Mouse (Mus musculus) telencephalon, adult 2 months (tissue): ENCODE measurements around the gene Tdrd9.
"Not testable (repeated sequence)": the region's sequence is repeated elsewhere in the genome, so short reads cannot be mapped to it uniquely, and the experiment has no call there.

ENCODE experiments used
- DNase-seq: peaks from one replicate; pipeline ENCODE4 v3.0.0-alpha.2; 2011; ENCODE audit warnings: low read depth, low spot score

Tdrd9 gene

DNA sequence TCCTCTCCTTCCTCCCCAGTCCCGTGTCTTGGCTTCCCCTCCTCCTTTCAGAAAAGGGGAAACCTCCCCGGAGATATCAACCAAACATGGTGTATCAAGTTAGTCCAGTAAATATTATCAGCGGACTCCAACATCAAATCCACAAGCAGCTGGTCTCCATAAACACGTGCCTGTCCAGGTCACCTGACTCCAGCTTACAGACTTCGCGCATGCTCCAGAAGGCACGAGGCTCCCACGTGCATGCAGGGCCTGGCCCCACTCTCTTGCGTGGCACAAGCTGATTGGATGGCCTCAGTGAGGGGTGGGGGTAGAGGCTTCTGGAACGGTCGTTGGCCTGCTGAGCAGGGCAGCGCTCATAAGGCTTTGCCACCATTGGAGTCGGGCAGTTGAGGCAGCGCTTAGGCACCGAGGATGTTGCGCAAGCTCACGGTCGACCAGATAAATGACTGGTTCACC is at the start of gene Tdrd9:
Gene Tdrd9, plus strand, starts transcription at position 329 of the 456 bp plus-strand sequence.
- no peak for DNase-seq

DNA sequence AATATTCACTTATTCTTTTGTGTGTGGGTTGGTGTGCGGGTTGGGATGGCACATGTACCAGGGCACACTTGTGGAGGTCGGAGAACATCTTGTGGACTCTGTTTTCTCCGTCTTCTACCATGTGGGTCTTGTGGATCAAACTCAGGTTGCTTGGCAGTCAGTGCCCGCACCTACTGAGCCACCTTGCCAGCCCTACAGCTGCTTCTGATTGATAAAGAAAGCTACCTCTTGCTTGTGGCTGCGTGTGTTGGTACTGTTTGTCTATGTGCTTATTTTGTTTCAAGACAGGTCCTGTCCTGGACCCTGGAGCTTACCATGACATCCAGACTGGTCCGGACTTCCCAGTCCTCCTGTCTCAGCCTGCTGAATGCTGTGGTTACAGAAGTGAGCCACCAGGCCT is 48.2 kb upstream of the Tdrd9 start:
- no peak for DNase-seq

DNA sequence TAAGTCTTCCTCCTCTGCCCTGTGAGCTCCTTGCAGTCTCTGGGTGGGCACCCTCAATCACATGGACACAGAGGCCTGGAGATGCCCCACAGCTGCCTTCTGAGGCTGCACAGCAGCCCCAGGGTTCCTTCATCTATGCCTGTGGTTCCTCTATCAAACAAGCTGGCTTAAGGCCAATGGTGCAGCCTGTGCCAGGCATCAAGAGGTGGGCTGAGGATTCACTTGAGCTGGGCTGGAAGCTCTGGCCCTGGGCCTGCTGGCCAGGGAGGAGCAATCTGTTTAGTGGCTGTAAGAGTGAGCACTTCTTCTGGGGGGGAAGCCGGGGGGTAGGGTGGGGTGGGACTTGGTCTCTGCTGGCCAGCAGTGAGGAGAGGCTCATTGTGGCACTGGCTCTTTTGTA is 44.0 kb upstream of the Tdrd9 start:
- no peak for DNase-seq

DNA sequence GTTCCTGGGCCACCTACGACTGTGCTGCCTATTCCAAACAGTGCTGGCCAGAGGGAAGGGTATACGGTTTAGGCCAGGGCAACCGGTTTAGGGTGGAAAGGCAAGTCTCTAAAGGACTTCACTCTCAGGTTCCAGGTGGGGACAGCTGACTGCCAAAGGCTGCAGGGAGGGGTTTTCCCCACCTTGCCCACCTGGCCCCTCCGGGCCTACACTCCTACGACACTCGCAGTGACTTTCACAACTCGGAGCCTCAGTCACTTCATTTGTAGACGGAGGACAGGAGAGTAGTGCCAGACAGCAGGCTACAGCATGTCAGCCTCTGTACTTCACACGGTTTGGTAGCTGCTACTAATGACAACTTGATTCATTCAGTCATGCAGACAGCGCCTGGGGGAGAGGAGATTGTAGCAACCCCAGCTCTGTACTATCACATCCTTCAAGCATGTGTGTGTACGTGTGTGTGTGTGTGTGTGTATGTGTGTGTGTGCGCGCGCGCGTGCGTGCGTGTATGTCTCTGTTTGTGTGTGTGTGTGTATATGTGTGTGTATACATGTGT is 42.9 kb upstream of the Tdrd9 start:
- DNase-seq: no peak

DNA sequence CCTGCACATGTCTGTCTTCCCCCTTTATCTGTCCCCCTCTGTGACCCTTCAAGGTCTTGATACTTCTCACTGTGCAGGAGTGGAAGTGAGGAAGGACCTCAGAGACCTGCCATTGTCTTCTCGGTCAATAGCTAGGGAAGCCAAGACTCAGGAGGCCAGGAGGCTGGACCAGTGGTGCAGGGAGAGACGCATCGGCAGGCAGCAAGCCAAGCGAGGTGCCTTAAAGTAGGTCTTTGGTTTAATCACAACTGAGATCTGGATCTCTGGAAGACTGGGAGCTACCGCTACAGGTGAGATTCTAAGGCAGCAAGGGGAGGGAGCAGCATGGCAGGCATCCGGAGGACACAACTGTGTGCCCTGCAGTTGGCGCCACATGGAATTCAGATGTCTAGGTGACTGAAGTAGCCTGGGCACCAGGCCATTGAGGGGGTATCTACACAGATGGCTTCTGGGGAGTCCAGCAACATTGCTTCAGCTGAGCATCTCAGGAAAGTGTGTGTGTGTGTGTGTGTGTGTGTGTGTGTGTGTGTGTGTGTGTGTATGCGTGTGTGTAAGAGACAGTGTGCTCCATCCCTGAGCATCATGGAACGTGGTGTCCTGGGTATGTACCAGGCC is 39.8 kb upstream of the Tdrd9 start:
- no peak for DNase-seq

DNA sequence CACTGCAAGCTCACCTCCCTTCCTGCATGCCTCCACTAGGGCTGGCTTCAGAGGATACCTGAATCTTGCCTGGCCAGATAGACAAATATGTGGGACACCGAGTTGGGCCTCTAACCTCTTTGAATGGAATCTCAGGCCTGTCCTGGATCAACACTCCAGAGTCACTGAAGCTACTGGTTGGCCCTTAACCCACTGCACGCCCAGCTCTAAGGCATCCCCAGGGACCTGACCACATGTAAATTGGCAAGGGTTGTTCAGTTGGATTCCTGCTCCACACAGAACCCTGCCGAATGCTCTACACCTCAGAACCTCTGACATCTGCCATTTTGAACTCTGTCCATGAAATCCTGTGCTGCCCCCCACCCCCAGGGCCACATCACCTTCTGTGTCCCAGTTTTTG is 38.8 kb upstream of the Tdrd9 start:
- DNase-seq: no peak

DNA sequence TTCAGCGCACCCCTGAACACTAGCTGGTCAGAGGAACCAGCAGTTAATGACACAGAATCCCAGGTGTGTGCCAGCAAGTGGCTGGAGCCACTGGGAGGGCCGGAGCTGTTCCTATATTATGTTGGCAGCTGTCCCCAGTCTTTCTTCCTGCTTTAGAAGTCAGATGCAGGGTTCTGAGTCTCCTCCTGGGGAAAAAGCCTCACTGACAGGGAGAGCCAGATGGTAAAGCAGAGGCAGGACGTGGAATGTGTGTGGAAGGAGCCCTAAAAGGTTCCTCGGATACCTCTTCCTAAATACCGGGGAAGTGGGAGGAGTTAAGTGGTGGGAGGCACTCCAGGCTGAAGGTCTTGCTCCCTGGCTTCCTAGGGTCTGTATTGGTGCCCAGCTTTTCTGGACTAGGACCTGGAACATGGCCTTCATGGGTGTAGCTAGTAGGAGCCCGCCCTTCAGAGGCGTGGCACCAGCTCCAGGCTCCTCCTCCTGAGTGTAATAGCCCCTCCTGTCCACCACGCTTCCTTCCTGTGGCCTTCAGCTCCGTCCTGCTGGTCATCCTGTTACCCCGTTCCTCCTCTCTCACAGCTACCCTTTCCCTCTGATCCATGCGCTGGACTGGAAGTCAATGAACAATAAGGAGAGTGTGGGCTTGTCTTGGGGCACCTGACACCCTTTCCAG is 38.2 kb upstream of the Tdrd9 start:
- no peak for DNase-seq

DNA sequence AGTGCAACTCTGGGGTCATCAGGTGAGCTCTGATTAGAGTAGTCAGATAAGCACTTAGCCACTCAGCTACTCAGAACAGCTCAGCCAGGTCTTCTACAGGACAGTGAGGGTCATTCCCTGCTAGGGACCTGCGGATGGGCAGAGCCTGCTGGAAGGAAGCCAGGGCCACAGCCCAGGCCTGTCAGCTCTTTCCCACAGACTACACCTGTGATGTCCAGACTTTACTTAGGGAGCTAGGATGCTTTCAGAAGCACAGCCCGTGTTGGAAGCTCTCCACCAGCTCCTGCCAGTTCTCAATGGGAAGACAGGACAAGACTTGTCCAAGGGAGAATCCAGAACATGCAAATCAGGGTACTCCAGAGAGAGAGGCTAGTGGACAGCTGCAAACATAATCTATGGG is 37.4 kb upstream of the Tdrd9 start:
- no peak for DNase-seq

DNA sequence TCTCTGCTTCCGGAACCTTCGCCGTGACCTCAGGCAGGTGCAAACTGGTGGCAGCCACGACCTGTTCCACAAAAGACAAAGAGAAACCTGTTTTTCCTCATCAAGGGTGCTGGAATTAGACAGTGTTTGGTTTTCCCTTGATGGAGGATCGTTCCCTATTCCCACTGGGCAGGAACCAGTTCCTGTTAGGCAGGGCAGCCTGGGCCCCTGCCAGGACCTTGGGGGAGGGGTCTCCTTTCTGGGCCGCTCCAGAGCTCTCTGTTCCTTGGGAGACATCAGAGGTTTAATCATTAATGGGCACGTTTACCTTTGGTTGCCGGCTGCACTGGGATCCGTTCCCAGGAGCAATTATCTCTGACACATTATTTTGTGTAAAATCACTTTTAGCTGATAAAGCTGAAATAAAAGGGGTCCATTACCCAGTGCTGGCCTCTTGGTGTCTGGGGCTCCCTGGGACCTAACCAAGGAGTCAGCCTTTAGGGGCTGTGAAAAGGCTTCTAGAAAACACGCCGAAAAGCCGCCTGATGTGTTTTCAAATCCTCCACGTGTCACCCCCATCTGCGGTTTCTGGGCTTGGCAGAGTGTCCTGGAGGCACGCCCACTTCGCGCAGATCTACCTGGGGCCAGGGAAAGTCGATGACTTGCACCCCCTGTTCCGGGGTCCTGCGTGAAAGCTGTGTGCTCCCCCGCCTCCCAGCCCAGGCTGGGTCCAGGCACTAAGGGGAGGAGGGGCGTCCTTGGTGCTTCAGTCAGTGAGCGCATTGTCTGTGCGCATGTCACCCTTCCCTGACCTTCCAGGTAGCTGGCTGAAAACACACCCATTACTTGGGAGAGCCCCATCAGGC is 34.4 kb upstream of the Tdrd9 start:
- no peak for DNase-seq

DNA sequence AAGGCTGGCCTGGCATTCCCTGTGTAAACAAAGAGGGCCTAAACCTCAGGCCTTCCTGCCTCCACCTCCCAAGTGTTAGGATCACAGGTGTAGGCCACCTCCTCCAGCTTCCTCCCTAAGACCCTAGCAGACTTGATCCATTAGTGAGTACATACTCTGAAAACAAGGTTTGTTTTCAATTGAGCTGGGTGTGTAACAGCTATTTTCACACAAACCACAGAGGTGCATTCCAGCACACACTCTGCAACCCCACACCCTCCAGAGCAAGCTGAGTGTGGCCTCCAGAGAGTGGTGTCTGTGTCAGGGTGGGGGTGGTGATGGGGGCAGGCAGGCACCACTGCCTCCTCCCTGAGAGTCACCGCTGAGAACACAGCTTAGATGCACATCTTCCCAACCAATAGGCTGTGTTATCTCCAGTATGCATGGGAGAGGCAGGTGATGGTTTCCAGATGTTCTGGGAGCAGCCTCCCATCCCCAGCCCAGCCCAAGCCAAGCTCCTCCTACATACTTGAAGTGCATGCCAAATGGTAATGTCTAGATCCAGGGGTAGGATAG is 32.7 kb upstream of the Tdrd9 start:
- DNase-seq: no peak

DNA sequence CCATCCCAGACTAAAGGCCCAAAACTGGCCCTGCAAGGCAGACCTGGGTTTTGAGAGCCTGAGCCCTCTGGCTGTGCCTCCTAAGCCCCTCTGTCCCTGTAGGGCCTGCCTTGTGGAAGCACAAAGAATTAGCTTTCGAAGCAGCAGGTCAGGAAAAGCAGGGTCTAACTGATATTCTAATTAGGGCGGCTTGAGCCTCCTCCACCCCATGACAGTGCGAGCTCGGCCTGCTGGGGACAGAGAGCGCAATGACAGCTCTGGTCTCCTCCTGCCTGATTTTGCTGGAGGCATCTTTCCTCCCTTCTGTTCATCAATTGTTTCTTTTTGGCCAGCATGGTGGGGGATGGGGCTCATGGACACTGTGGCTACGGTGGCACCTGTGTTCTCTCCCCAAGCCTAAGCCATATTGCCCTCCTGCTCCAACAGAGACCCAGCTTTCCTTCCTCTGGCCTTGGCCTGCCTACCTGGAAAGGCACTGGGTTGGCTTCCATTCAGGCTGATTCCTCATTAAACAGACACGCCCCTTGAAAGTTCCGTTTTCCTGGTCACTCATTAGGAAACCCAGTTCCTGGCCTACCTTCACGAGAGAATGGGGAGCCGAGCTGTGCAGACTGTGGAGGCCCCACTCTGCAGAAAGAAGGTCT is 27.8 kb upstream of the Tdrd9 start:
- DNase-seq: no peak

DNA sequence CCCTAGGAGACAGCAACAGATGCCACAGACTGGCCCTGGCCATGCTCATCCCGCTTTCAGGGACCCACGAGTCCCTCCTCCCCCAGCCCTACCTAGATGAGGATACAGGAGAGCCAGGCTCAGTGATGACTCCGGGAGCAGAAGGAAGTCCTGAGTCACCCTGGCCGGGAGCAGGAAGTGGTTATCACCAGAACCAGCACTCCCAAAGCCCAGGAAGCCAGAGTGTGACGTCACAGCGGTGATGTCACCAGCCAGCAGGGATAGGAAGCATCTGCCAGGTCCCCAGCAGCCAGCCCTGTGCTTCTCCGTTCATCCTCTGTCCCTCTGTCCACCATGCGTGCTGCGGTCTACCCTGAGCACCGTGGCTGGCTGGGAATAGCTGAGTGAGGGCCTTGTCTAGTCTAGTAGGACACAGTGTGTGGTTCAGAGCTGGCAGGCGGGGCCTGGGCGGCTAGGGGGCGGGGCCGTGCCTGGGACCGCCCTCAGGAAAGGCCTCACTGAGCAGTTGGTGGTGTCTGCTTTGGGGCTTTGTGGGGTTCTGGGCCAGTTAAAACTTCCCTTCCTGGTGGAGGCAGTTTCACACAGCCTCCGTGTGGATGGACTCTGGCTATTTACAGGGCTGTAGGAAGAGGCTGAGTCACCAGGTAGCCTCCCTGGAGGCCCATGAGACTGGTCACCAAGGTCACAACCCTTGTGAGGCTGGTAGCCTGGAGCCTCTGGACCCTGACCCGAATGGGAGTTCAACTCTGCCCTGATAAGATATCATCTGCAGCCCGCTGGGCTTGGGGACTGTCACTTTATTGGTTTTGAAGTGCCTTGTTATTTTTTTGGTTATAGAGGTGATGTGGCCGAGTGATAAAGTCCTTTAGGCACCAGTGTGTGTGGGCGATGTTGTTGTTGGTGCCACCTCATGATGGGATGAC is 27.0 kb upstream of the Tdrd9 start:
- not testable (repeated sequence) for DNase-seq

DNA sequence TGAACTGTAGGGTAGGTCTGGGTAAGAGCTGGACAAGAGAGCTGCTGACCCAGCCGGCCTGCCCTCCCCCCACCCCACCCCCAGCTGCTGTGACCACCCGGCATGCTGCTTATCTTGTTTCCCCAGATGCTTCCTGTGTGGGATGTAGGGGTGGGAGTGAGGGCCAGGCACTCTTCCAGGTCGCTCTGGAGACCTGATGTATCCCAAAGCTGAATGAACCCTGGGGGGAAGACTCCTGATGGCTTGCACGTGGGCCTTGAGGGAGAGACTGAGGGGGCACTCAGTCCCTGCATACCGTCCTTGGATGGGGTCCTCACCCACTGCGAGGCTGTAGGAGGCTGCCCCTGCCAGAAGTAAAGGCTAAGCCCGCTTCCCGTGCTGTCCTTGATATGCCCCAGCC is 26.2 kb upstream of the Tdrd9 start:
- DNase-seq: no peak

DNA sequence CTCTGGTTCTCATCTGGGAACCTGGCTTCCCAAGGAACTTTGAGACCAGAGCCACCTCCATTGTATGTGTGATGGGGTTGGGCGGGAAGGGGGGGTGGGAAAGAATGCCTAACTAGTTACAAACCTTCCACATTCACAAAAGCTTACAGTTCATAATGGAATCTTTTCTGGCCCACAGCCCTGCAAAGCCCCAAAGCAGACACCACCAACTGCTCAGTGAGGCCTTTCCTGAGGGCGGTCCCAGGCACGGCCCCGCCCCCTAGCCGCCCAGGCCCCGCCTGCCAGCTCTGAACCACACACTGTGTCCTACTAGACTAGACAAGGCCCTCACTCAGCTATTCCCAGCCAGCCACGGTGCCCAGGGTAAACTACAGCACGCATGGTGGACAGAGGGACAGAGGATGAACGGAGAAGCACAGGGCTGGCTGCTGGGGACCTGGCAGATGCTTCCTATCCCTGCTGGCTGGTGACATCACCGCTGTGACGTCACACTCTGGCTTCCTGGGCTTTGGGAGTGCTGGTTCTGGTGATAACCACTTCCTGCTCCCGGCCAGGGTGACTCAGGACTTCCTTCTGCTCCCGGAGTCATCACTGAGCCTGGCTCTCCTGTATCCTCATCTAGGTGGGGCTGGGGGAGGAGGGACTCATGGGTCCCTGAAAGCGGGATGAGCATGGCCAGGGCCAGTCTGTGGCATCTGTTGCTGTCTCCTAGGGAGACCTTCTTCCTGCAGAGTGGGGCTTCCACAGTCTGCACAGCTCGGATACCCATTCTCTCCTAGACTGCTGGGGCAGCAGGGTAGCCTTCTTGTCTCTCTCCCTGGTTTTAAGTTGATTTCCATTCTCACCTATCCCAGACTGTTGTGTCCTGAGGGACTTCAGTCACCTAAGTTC is 25.3 kb upstream of the Tdrd9 start:
- not testable (repeated sequence) for DNase-seq

DNA sequence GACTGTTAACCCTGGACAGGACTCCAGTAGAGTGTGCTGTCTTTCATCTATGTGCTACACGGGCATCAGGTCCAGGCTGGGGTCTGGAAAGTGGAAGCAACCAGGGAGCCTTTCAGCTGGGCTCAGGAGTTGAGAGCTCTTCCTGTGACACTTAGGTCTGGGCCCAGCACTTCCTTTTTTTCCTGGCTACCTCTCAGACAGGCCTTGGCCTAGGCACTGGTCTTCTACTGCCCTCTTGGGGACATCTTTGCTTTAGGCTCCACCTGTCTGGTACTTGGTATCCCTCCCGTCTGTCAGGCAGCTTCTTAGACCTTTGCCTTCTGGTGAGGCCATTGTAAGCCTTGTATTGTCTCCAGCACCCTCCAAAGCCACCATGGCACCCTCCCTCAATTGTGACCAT is 24.6 kb upstream of the Tdrd9 start:
- DNase-seq: no peak

DNA sequence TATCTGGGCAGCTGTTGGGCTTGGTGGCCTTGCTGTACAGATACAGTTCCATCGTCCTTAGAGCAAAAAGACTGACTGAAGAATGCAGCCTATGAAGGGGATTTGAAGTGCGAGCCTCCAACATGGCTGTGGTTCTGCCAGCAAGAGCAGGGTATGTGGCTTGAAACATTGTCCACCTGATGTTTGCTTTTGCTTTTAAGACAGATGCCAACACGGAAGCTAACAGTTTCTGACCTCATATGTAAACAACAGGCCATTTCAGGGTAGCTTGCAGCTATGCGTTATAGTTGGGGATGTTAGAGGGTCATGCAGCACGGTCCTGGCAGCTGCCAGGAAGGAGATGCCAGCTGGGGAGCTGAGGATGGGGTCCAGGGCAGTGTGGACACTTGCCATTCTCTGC is 20.9 kb upstream of the Tdrd9 start:
- DNase-seq: no peak

DNA sequence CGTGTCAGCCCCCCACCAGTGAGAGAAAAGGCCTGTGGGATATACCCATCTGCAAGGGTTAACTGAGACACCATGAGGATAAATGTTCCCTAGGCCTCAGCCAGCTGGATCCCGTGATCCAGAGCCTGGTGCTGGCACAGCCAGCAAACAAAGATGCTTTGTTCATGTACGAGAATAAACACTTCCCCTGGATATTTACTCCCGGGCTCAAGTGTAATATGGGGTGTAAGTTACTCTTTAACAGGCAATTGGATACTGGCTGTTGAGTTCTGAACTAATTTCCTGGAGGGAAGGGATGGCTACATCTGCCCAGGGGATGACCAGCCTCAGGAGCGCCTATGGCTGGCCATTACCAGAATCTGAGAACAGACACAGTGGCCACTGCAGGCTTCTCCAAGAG is 19.7 kb upstream of the Tdrd9 start:
- DNase-seq: no peak

DNA sequence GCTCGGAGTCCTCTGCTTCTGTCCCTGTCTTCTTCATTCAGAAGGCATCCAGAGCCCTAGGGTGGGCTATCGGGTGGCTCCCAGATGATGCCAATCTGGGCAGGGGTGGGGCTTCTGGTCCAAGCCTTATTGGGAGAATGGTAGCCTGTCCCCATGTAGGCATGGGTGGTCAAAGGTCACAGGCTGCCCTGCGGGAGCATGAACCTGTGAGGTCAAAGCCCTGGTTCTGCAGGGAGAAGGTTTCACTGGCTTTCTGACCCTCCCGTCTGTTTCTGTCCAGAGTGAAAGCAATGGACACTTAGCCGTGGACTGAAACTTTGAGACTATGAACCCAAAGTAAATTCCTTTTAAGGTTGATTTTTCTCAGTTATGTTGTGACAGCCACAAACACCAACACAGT is 15.2 kb upstream of the Tdrd9 start:
- no peak for DNase-seq

DNA sequence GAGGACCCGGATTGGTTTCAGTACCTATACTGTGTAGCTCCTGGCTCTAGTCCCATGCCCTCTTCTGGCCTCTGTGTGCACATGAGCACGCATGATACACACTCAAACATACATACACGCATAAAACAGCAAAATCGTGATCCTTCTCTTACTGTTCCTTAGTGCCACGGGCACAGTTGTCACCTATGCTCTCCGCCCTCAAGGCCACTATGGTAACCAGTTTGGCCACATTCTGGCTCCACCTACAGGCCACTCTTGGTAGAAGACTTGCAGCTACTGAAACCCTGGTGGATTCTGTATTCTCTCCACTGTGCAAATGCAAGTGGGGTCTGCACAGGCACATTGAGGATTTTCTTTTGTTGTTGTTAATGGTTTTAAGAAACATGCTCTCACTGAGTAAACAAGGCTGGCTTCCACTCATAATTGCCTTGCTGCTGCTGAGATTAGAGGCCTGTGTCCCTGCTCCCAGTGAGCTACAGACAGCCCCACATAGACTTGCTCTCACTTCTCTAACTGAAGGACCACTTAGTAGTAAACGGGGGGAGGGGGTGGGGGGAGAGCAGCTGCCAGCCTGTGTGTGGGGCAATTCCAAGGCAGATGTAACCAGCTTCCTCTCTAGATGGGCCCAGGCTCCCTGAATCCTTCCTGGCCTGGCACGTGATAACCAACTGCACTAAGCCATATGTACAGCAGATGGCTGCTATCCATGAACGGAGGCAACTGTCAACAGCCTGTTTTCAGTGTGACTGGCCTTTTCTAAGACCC is 13.1 kb upstream of the Tdrd9 start:
- DNase-seq: no peak
